Comparison of ENCODE assay signal across 8 mouse cellular contexts in genomic region chr6:115994877-115995520, GRCm38 (mm10). TPM values are rescaled to one million over a fixed set of nuclear protein-coding genes. Genes with fewer than 3 reads are reported as not detected.
DNase-seq lines count a peak whose midpoint lies in the region; ATAC-seq and TF ChIP-seq lines count a peak whose summit lies in the region.

Gene Plxnd1 (minus strand): TSS chr6:115995005.

- peaks cover 75% of the 10 kb centered on the region for H3K4me1 ChIP-seq in embryonic facial prominence, embryonic 13.5 days
- peaks cover 31% of the 10 kb centered on the region for H3K4me1 ChIP-seq in limb, embryonic 11.5 days (ENCODE audit: control insufficient read depth, insufficient read depth, low read length)
- H3K4me1 ChIP-seq in midbrain, embryonic 13.5 days (replicated peaks), result peaks cover 31% of the 10 kb centered on the region
- H3K4me1 ChIP-seq in small intestine, adult 2 months (ENCODE audit: control insufficient read depth, insufficient read depth, insufficient read length, low read length), result peaks cover 20% of the 10 kb centered on the region

- peaks cover 47% of the 10 kb centered on the region for H3K27me3 ChIP-seq in embryonic facial prominence, embryonic 13.5 days
- peaks cover 25% of the 10 kb centered on the region for H3K27me3 ChIP-seq in limb, embryonic 11.5 days (ENCODE audit: control insufficient read depth, insufficient read depth, low read length)
- peaks cover 68% of the 10 kb centered on the region for H3K27me3 ChIP-seq in midbrain, embryonic 13.5 days
- peaks cover 19% of the 10 kb centered on the region for H3K27me3 ChIP-seq in small intestine, adult 2 months (ENCODE audit: control insufficient read depth, insufficient read depth, low read length)

- peak within 1 kb of the TSS; percentile 65 for H3K4me3 ChIP-seq in embryonic facial prominence, embryonic 13.5 days
- H3K4me3 ChIP-seq in limb, embryonic 11.5 days (ENCODE audit: low read depth, low read length), result peak within 1 kb of the TSS; percentile 43
- H3K4me3 ChIP-seq in midbrain, embryonic 13.5 days (replicated peaks), result peak within 1 kb of the TSS; percentile 55
- H3K4me3 ChIP-seq in small intestine, adult 2 months (ENCODE audit: low read depth, low read length), result peak within 1 kb of the TSS; percentile 83

- H3K4me2 ChIP-seq in embryonic facial prominence, embryonic 13.5 days, result peak within 1 kb of the TSS; percentile 87
- peak within 1 kb of the TSS; percentile 85 for H3K4me2 ChIP-seq in limb, embryonic 11.5 days (ENCODE audit: low read depth, severe bottlenecking)
- peak within 1 kb of the TSS; percentile 87 for H3K4me2 ChIP-seq in midbrain, embryonic 13.5 days (replicated peaks)

- no peak for TF ChIP-seq CTCF in small intestine, adult 2 months (IDR thresholded peaks at IDR 0.05; ENCODE audit: extremely low read depth, insufficient read length, insufficient replicate concordance, low read depth, low read length)

- under 1% methylated on average over 46 of the region's 51 CpGs for WGBS in embryonic facial prominence, embryonic 13.5 days
- under 1% methylated on average over 35 of the region's 51 CpGs for WGBS in limb, embryonic 11.5 days
- WGBS in midbrain, embryonic 13.5 days, result under 1% methylated on average over 27 of the region's 51 CpGs
- 1% methylated on average over 47 of the region's 51 CpGs for WGBS in small intestine, adult 2 months

- no peaks in the 10 kb centered on the region for H3K36me3 ChIP-seq in embryonic facial prominence, embryonic 13.5 days
- H3K36me3 ChIP-seq in limb, embryonic 11.5 days (ENCODE audit: control insufficient read depth, insufficient read depth, low read length), result no peaks in the 10 kb centered on the region
- H3K36me3 ChIP-seq in midbrain, embryonic 13.5 days, result no peaks in the 10 kb centered on the region
- no peaks in the 10 kb centered on the region for H3K36me3 ChIP-seq in small intestine, adult 2 months (ENCODE audit: control insufficient read depth, insufficient read depth, low read length)

- ATAC-seq in embryonic facial prominence, embryonic 13.5 days (ENCODE audit: insufficient number of reproducible peaks, insufficient read depth, low FRiP score, low TSS enrichment, low read depth), result peak; percentile 56; the same call in 1 of the 2 replicates
- peak; percentile 59 for ATAC-seq in limb, embryonic 11.5 days (ENCODE audit: insufficient number of reproducible peaks, low FRiP score, low TSS enrichment, low read depth)
- ATAC-seq in midbrain, embryonic 13.5 days, result peak; percentile 35

- H3K9ac ChIP-seq in embryonic facial prominence, embryonic 13.5 days, result peak within 1 kb of the TSS; percentile 78
- H3K9ac ChIP-seq in limb, embryonic 11.5 days (ENCODE audit: low read length), result peak within 1 kb of the TSS; percentile 58
- peak within 1 kb of the TSS; percentile 53 for H3K9ac ChIP-seq in midbrain, embryonic 13.5 days (replicated peaks)

- H3K27ac ChIP-seq in embryonic facial prominence, embryonic 13.5 days, result peak within 1 kb of the TSS; percentile 71
- H3K27ac ChIP-seq in limb, embryonic 11.5 days (replicated peaks; ENCODE audit: low read depth, low read length), result peak within 1 kb of the TSS; percentile 42; the same call in 1 of the 2 replicates
- H3K27ac ChIP-seq in midbrain, embryonic 13.5 days, result no peak within 1 kb of the TSS
- H3K27ac ChIP-seq in small intestine, adult 2 months (ENCODE audit: insufficient read depth, low read depth, low read length), result peak within 1 kb of the TSS; percentile 76

- no peaks in the 10 kb centered on the region for H3K9me3 ChIP-seq in embryonic facial prominence, embryonic 13.5 days
- H3K9me3 ChIP-seq in limb, embryonic 11.5 days (ENCODE audit: control insufficient read depth, low read length), result no peaks in the 10 kb centered on the region
- H3K9me3 ChIP-seq in midbrain, embryonic 13.5 days, result no peaks in the 10 kb centered on the region

- peak; percentile 55 for TF ChIP-seq POLR2A in small intestine, adult 2 months (IDR thresholded peaks at IDR 0.05; ENCODE audit: low read depth, low read length)

- peak; percentile 94 for DNase-seq in 3T3-L1 (ENCODE audit: low read depth, low spot score)
- peak; percentile 98 to 99 for DNase-seq in adrenal gland, postnatal 36 days
- DNase-seq in heart, adult 18-20 months, result peak; percentile 97 to 98
- DNase-seq in kidney, adult 18-20 months, result peak; percentile 98
- peak; percentile 95 for DNase-seq in limb, embryonic 11.5 days (ENCODE audit: low spot score)

RNA-seq across cellular contexts. Expression of gene Plxnd1, which starts in this region (rescaled TPM):
- 100 to 1,000 TPM; 140 to 167 TPM for total RNA-seq in adrenal gland, postnatal 36 days (2021)
- 25.2 and 40.3 TPM in 2 replicates for polyA plus RNA-seq in embryonic facial prominence, embryonic 13.5 days (2015; fragmentation: Nextera tagmentation; extraction: Ambion mirVana)
- 10 to 100 TPM; 54.6 to 68.7 TPM for total RNA-seq in heart, adult 18-20 months (2021)
- polyA plus RNA-seq in limb, embryonic 11.5 days (2014; fragmentation: Nextera tagmentation; extraction: Ambion mirVana), result 19.6 and 26.5 TPM in 2 replicates
- polyA plus RNA-seq in midbrain, embryonic 13.5 days (2015; fragmentation: Nextera tagmentation; extraction: Ambion mirVana), result 6.5 and 8.2 TPM in 2 replicates
- 26.2 TPM in 2 replicates for polyA plus RNA-seq in small intestine, adult 2 months (2012; rRNA removed)
